10 mouse cellular contexts compared by ENCODE assay signal in genomic region chr14:78851366-78851765, GRCm38 (mm10). TPM values are rescaled to one million over a fixed set of nuclear protein-coding genes. Genes with fewer than 3 reads are reported as not detected.
A peak's percentile ranks its signal among the peaks of the same experiment; 100 is the strongest.
DNase-seq lines count a peak whose midpoint lies in the region; ATAC-seq and TF ChIP-seq lines count a peak whose summit lies in the region.
"Had no signal": no experiment of that assay in that cellular context is flagged by ENCODE, and none has a peak within 500 bp of the region (broad histone marks: within the 10 kb centered on the region; RNA-seq: fewer than 3 reads in every experiment).

No protein-coding gene starts in this region.

- no peak for ATAC-seq in liver, embryonic 13.5 days (ENCODE audit: low read depth)

- WGBS in liver, embryonic 13.5 days (ENCODE audit: insufficient replicate concordance): 54% methylated on average over 3 of the region's 3 CpGs
- 83% methylated on average over 3 of the region's 3 CpGs for WGBS in embryonic facial prominence, embryonic 10.5 days

- no peak overlapping the region for H3K4me3 ChIP-seq in liver, embryonic 13.5 days (replicated peaks)
- no peak overlapping the region for H3K4me3 ChIP-seq in embryonic facial prominence, embryonic 10.5 days

- TF ChIP-seq CTCF in brain, embryonic 14.5 days (IDR thresholded peaks at IDR 0.05; ENCODE audit: borderline replicate concordance, extremely low read depth, insufficient read depth, insufficient read length): no peak

- no peaks in the 10 kb centered on the region for H3K27me3 ChIP-seq in liver, embryonic 13.5 days
- no peaks in the 10 kb centered on the region for H3K27me3 ChIP-seq in embryonic facial prominence, embryonic 10.5 days (replicated peaks; ENCODE audit: low read depth, poor library complexity, severe bottlenecking)

- H3K9ac ChIP-seq in liver, embryonic 13.5 days: no peak overlapping the region

- H3K27ac ChIP-seq in liver, embryonic 13.5 days: peak overlapping the region; percentile 68
- H3K27ac ChIP-seq in embryonic facial prominence, embryonic 10.5 days (replicated peaks): no peak overlapping the region
- H3K27ac ChIP-seq: macrophage had no signal

- H3K36me3 ChIP-seq in liver, embryonic 13.5 days: no peaks in the 10 kb centered on the region
- no peaks in the 10 kb centered on the region for H3K36me3 ChIP-seq in embryonic facial prominence, embryonic 10.5 days (replicated peaks)

- peaks cover 38% of the 10 kb centered on the region for H3K4me1 ChIP-seq in liver, embryonic 13.5 days (replicated peaks)
- H3K4me1 ChIP-seq in embryonic facial prominence, embryonic 10.5 days: peaks cover 27% of the 10 kb centered on the region

- 0 out of 2 replicates have a peak overlapping the region, but pooled peaks have one; percentile 13 for H3K4me2 ChIP-seq in liver, embryonic 13.5 days

- DNase-seq in heart, adult 18-20 months: peak; percentile 29 to 43
- no peak for DNase-seq in heart, adult 8-10 months (ENCODE audit: low spot score)
- peak; percentile 19 for DNase-seq in layer of hippocampus, adult 9-11 months
- DNase-seq in layer of hippocampus, adult 9-10 months (ENCODE audit: low spot score): no peak
- DNase-seq in brain, embryonic 14.5 days (ENCODE audit: low read depth): peak; percentile 12
- no peak for DNase-seq in liver, embryonic 13.5 days
- DNase-seq in embryonic facial prominence, embryonic 10.5 days (ENCODE audit: low spot score): no peak
- no peak for DNase-seq in ovary, postnatal 10 days (ENCODE audit: low spot score)
- DNase-seq: cerebellum, postnatal 25 days had no signal

- TF ChIP-seq POLR2A in brain, embryonic 14.5 days (IDR thresholded peaks at IDR 0.05; ENCODE audit: borderline replicate concordance, extremely low read depth, insufficient read depth, insufficient read length, poor library complexity, severe bottlenecking): no peak

- no peaks in the 10 kb centered on the region for H3K9me3 ChIP-seq in liver, embryonic 13.5 days (replicated peaks)
- no peaks in the 10 kb centered on the region for H3K9me3 ChIP-seq in embryonic facial prominence, embryonic 10.5 days

RNA-seq across cellular contexts. Expression of gene Vwa8, which starts 2.5 kb away (rescaled TPM):
- 100 to 1,000 TPM; 177 to 181 TPM for total RNA-seq in heart, adult 18-20 months (2021)
- 100 to 1,000 TPM; 168 to 243 (median 193) TPM for total RNA-seq in heart, adult 8-10 months (2022)
- polyA plus RNA-seq in brain, embryonic 14.5 days (2012; rRNA removed): 6.5 and 8.8 TPM in 2 replicates
- polyA plus RNA-seq in liver, embryonic 13.5 days (2015; fragmentation: Nextera tagmentation; extraction: Ambion mirVana): 6.0 and 8.0 TPM in 2 replicates
- 7.1 and 7.4 TPM in 2 replicates for polyA plus RNA-seq in embryonic facial prominence, embryonic 10.5 days (2016; fragmentation: Nextera tagmentation; extraction: Ambion mirVana)

Comparison
In these comparisons a context has a peak if more than half of its experiments do, and no peak if none do; other contexts are left out.
1. DNase-seq: peak in heart, adult 18-20 months (2 of 2), layer of hippocampus, adult 9-11 months (single experiment) and brain, embryonic 14.5 days (single experiment); none in heart, adult 8-10 months (single experiment), layer of hippocampus, adult 9-10 months (single experiment), liver, embryonic 13.5 days (single experiment), embryonic facial prominence, embryonic 10.5 days (single experiment) and ovary, postnatal 10 days (single experiment).